Mouse (Mus musculus): ENCODE results near the gene Timp3. TPM values are rescaled to one million over a fixed set of nuclear protein-coding genes. Genes with fewer than 3 reads are reported as not detected.

Timp3 gene
- polyA plus RNA-seq, 1 experiment from 2014 or later: 20.2 TPM

DNA sequence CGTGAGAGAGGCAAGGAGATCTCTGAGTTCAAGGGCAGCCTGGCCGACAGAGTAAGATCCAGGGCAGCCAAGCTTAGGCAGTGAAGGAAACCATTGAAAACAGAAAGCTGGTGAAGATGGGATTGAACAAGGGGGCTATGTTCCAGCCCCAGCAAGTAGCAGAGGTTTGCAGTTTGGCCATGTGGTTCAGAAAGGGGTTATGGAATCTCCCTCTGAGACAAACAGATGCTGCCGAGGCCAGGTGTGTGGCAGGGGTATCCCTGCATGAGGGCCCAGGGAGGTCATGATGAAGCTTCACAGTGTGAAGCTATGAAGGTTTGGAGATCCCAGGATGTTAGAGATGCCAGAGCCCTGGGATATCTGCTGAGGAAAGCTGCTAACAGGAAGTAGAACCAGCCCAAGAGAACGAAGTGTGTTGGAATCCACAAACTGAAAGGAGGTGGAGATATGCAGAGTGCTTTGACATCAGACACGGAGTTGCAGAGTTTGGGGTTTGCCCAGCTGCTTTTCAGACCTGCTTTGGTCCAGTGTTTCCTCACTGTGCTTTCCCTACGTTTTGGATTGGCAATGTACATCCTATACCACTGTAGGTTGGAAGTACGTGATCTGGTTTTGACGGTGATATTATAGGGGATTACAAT, 63.6 kb downstream of the Timp3 start:
- Histone ChIP-seq H3K27me3 (ENCODE audit: control insufficient read depth, insufficient read depth, low read length) (no peaks in the 10 kb centered on the region), H3K36me3 (ENCODE audit: control insufficient read depth, insufficient read depth, low read length) (no peaks in the 10 kb centered on the region), H3K27ac (ENCODE audit: low read depth, low read length) (no peak overlapping the region), H3K9me3 (ENCODE audit: control insufficient read depth, low read length) (no peaks in the 10 kb centered on the region), H3K4me3 (ENCODE audit: low read depth, low read length) (no peak overlapping the region), H3K4me1 (ENCODE audit: control insufficient read depth, insufficient read depth, low read length) (no peaks in the 10 kb centered on the region), H3K4me2 (no peak overlapping the region), H3K9ac (ENCODE audit: low read length) (no peak overlapping the region)
- WGBS: 81% methylated on average over 8 of the region's 8 CpGs
- no peak for ATAC-seq (ENCODE audit: low FRiP score)
- peak; percentile 28 for DNase-seq (ENCODE audit: low spot score, missing footprints)

DNA sequence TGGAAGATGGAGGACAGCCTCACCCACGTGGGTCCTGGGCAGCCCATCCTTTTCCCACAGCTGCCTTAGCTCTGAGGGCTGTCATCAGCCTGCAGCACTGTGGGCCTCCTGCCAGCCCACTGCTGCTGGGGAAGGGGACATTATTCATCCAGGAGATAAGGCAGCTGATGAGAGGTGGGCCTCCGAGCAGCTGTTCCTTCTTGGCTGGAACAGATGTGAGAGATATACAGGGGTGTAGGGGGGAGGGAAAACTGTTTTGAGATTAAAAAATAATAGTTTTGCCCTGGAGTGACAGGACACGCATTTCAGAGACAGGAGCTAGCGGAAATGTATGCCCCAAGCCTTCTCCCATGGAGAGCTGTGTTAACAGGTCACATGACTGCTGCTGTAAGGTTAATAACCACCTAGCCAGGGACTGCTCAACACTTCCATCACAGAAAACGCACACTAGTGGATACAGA, 65.5 kb downstream of the Timp3 start:
- H3K4me2 ChIP-seq: no peak overlapping the region
- H3K4me1 ChIP-seq (ENCODE audit: control insufficient read depth, insufficient read depth, low read length): no peaks in the 10 kb centered on the region
- no peaks in the 10 kb centered on the region for H3K36me3 ChIP-seq (ENCODE audit: control insufficient read depth, insufficient read depth, low read length)
- peak; percentile 57 for DNase-seq (ENCODE audit: low spot score, missing footprints)
- H3K9ac ChIP-seq (ENCODE audit: low read length): no peak overlapping the region
- no peak for ATAC-seq (ENCODE audit: low FRiP score)
- no peaks in the 10 kb centered on the region for H3K9me3 ChIP-seq (ENCODE audit: control insufficient read depth, low read length)
- no peak overlapping the region for H3K27ac ChIP-seq (ENCODE audit: low read depth, low read length)
- H3K27me3 ChIP-seq (ENCODE audit: control insufficient read depth, insufficient read depth, low read length): no peaks in the 10 kb centered on the region
- H3K4me3 ChIP-seq (ENCODE audit: low read depth, low read length): no peak overlapping the region
- 75% methylated on average over 5 of the region's 5 CpGs for WGBS

DNA sequence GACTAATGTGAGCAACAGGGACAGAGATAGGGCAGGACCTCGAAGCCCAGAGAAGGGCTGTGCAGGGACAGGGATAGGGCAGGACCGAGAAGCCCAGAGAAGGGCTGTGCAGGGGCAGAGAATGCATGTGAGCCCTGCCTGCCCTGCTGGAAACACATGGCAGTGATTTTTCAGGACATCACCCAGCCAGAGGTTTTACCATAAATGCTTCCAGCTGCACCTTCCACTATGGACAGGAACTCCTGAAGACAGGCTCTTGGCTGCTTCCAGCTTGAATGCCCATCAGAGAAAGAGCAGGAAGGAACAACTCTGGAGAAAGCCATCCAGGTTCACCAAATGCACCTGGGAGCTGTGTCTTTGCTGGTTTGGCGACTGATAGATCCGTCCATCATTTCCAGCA, 67.2 kb downstream of the Timp3 start:
- Histone ChIP-seq H3K27me3 (ENCODE audit: control insufficient read depth, insufficient read depth, low read length) (no peaks in the 10 kb centered on the region), H3K9ac (ENCODE audit: low read length) (no peak overlapping the region), H3K36me3 (ENCODE audit: control insufficient read depth, insufficient read depth, low read length) (no peaks in the 10 kb centered on the region), H3K27ac (ENCODE audit: low read depth, low read length) (no peak overlapping the region), H3K4me1 (ENCODE audit: control insufficient read depth, insufficient read depth, low read length) (no peaks in the 10 kb centered on the region), H3K4me3 (ENCODE audit: low read depth, low read length) (no peak overlapping the region), H3K9me3 (ENCODE audit: control insufficient read depth, low read length) (no peaks in the 10 kb centered on the region), H3K4me2 (no peak overlapping the region)
- ATAC-seq (ENCODE audit: low FRiP score): no peak
- peak; percentile 19 for DNase-seq (ENCODE audit: low spot score, missing footprints)
- WGBS: 84% methylated on average over 4 of the region's 4 CpGs

DNA sequence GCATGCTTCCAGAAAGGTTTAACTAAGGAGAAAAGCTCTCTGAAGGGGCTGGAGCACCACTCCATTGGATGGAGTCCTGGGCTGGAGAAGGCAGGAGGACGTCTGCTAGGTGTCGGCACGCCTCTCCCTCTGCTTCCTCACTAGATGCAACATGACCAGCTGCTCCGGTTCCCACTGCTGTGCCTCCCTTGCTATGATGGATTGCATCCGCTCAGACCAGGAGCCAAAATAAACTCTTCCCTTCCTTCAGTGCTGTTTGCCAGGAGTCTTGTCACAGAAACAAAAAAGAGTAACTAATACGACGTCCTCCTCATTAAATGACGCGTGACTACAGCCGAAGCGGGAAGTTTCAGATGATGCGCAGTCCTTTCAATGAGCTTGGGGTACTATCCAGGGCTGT, 68.6 kb downstream of the Timp3 start:
- Histone ChIP-seq H3K9ac (ENCODE audit: low read length) (no peak overlapping the region), H3K4me3 (ENCODE audit: low read depth, low read length) (no peak overlapping the region), H3K4me2 (no peak overlapping the region), H3K9me3 (ENCODE audit: control insufficient read depth, low read length) (no peaks in the 10 kb centered on the region), H3K4me1 (ENCODE audit: control insufficient read depth, insufficient read depth, low read length) (no peaks in the 10 kb centered on the region), H3K27ac (ENCODE audit: low read depth, low read length) (no peak overlapping the region), H3K36me3 (ENCODE audit: control insufficient read depth, insufficient read depth, low read length) (no peaks in the 10 kb centered on the region), H3K27me3 (ENCODE audit: control insufficient read depth, insufficient read depth, low read length) (no peaks in the 10 kb centered on the region)
- ATAC-seq (ENCODE audit: low FRiP score) (no peak), DNase-seq (ENCODE audit: low spot score, missing footprints) (peak; percentile 28)
- WGBS: 93% methylated on average over 12 of the region's 12 CpGs

DNA sequence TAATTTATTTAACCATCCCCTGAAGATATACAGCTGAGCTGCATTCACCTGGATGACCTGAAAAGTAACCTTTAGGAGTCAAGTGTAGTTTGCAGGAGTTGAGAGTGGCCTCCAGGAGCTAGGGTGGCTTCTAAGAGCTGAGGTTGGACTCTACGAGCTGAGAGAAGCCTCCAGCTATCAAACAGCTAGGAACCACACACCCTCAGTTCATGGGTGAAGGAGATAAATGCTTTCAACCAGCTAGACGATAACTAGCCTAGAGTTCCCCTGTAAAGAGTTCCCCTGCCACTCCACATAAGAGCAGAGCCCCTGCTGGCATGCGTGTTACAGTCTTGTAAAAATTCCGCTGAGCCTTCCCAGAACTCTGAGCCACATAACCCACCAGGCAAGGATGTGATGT, 69.2 kb downstream of the Timp3 start:
- WGBS: 86% methylated on average over 4 of the region's 4 CpGs
- Histone ChIP-seq H3K36me3 (ENCODE audit: control insufficient read depth, insufficient read depth, low read length) (no peaks in the 10 kb centered on the region), H3K9ac (ENCODE audit: low read length) (no peak overlapping the region), H3K9me3 (ENCODE audit: control insufficient read depth, low read length) (no peaks in the 10 kb centered on the region), H3K27ac (ENCODE audit: low read depth, low read length) (no peak overlapping the region), H3K4me1 (ENCODE audit: control insufficient read depth, insufficient read depth, low read length) (no peaks in the 10 kb centered on the region), H3K4me2 (no peak overlapping the region), H3K4me3 (ENCODE audit: low read depth, low read length) (no peak overlapping the region), H3K27me3 (ENCODE audit: control insufficient read depth, insufficient read depth, low read length) (no peaks in the 10 kb centered on the region)
- DNase-seq (ENCODE audit: low spot score, missing footprints) (peak; percentile 19), ATAC-seq (ENCODE audit: low FRiP score) (no peak)

DNA sequence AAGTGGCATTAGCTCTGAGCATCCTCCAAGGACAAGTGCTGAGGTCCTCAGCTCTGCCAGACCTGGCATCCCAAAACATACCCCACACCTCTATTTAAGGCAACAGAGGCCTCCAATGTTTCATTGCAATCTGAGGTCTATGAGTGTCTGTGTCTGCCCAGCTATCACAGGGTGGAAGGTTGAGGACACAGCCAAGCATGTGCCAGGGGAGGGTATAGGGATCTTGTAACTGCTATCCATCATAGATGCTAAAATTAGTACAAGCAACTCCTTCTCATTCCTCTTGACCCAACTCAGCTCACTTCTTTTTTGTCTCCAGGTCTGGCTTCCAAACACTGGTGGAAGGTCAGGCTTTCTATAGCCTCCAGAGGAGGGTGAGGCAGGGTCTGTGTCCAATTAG, 71.4 kb downstream of the Timp3 start:
- H3K4me1 ChIP-seq (ENCODE audit: control insufficient read depth, insufficient read depth, low read length): no peaks in the 10 kb centered on the region
- no peak overlapping the region for H3K27ac ChIP-seq (ENCODE audit: low read depth, low read length)
- no peak overlapping the region for H3K4me3 ChIP-seq (ENCODE audit: low read depth, low read length)
- no peak overlapping the region for H3K4me2 ChIP-seq
- no peaks in the 10 kb centered on the region for H3K36me3 ChIP-seq (ENCODE audit: control insufficient read depth, insufficient read depth, low read length)
- DNase-seq (ENCODE audit: low spot score, missing footprints) (peak; percentile 56), ATAC-seq (ENCODE audit: low FRiP score) (no peak)
- H3K9me3 ChIP-seq (ENCODE audit: control insufficient read depth, low read length): no peaks in the 10 kb centered on the region
- no peak overlapping the region for H3K9ac ChIP-seq (ENCODE audit: low read length)
- H3K27me3 ChIP-seq (ENCODE audit: control insufficient read depth, insufficient read depth, low read length): no peaks in the 10 kb centered on the region

DNA sequence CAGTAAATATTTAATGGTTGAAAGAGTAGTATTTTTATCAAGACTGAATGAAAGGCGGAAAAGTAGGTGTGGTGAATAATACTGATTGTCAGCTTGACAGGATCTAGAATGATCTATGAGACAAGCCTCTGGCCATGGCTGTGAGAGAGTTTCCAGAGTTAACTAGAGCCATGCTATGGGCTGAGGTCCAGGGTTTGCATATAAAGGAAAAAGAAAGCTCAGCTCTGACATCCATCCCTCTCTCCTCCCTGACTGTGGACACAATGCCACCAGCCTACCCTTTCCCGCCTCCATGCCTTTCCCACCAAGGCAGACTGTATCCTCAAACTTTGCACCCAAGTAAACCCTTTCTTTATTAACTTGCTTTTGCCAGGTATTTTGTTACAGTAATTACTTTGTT, 73.9 kb downstream of the Timp3 start:
- Histone ChIP-seq H3K9me3 (ENCODE audit: control insufficient read depth, low read length) (no peaks in the 10 kb centered on the region), H3K9ac (ENCODE audit: low read length) (no peak overlapping the region), H3K4me2 (no peak overlapping the region), H3K27me3 (ENCODE audit: control insufficient read depth, insufficient read depth, low read length) (no peaks in the 10 kb centered on the region), H3K36me3 (ENCODE audit: control insufficient read depth, insufficient read depth, low read length) (no peaks in the 10 kb centered on the region), H3K27ac (ENCODE audit: low read depth, low read length) (no peak overlapping the region), H3K4me3 (ENCODE audit: low read depth, low read length) (no peak overlapping the region), H3K4me1 (ENCODE audit: control insufficient read depth, insufficient read depth, low read length) (no peaks in the 10 kb centered on the region)
- no peak for ATAC-seq (ENCODE audit: low FRiP score)
- peak; percentile 4 for DNase-seq (ENCODE audit: low spot score, missing footprints)
- 96% methylated on average over 2 of the region's 2 CpGs for WGBS

DNA sequence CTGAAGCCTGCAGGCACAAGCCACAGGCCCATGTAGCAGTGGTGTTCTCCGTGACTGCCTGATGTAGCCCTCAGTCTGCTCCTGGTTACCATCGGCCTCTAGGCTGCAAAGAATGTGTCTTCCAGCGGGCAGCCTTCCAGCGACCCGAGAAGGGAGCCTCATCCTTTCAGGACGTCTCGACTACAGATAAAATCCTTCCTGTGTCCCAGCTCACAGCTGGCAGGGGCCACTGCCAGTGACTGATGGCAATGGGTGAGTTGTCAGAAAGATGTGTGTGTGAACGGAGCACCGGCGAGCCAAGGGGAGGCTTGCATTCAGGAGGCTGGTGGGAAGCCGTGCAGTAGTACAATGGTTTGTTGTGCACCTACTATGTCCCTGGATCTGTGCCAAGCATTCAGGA, 75.7 kb downstream of the Timp3 start:
- H3K36me3 ChIP-seq (ENCODE audit: control insufficient read depth, insufficient read depth, low read length): no peaks in the 10 kb centered on the region
- H3K9me3 ChIP-seq (ENCODE audit: control insufficient read depth, low read length): no peaks in the 10 kb centered on the region
- H3K27ac ChIP-seq (ENCODE audit: low read depth, low read length): no peak overlapping the region
- no peak overlapping the region for H3K4me3 ChIP-seq (ENCODE audit: low read depth, low read length)
- H3K9ac ChIP-seq (ENCODE audit: low read length): no peak overlapping the region
- H3K4me2 ChIP-seq: no peak overlapping the region
- DNase-seq (ENCODE audit: low spot score, missing footprints) (peak; percentile 10), ATAC-seq (ENCODE audit: low FRiP score) (no peak)
- H3K27me3 ChIP-seq (ENCODE audit: control insufficient read depth, insufficient read depth, low read length): no peaks in the 10 kb centered on the region
- WGBS: 83% methylated on average over 11 of the region's 11 CpGs
- H3K4me1 ChIP-seq (ENCODE audit: control insufficient read depth, insufficient read depth, low read length): no peaks in the 10 kb centered on the region

DNA sequence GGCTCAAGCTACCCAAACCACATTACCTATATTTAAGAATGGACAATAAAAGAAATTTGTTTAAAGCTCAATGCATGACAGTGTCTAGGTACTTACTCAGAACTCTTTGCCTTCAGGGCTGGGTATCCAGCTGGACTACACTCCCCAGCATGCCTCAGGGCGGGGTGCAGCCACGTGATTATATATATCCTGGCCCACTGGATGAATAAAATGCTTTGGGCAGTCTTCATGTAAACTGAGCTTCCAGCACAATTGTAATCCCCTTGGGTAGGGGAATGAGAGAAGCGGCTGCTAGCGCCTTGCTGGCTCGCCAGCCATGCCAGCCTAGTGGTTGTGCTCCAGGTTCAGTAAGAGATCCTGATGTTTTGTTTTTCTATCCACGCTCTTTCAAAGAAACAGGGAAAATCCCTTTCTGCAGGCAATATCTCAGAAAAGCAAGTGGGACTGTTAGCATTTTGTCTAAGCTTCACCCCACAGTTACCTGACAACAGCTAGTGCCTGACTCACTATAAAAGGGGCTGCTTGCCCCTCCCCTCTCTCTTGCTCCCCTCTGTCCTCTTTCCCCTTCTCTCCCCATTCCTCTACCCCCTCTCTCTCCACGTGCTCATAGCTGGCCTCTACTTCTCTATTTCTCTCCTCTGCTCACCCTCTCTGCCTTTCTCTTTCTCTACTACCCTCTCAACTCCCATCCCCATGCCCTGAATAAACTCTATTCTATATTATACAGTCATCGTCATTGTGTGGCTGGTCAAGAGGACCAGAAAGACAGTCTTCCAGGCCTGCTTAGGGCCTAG, 76.4 kb downstream of the Timp3 start:
- H3K9ac ChIP-seq (ENCODE audit: low read length): no peak overlapping the region
- no peak overlapping the region for H3K4me2 ChIP-seq
- ATAC-seq (ENCODE audit: low FRiP score) (no peak; the same call in 1 of the 2 replicates), DNase-seq (ENCODE audit: low spot score, missing footprints) (peak; percentile 51)
- no peak overlapping the region for H3K4me3 ChIP-seq (ENCODE audit: low read depth, low read length)
- H3K36me3 ChIP-seq (ENCODE audit: control insufficient read depth, insufficient read depth, low read length): no peaks in the 10 kb centered on the region
- H3K9me3 ChIP-seq (ENCODE audit: control insufficient read depth, low read length): no peaks in the 10 kb centered on the region
- 75% methylated on average over 8 of the region's 8 CpGs for WGBS
- no peak overlapping the region for H3K27ac ChIP-seq (ENCODE audit: low read depth, low read length)
- no peaks in the 10 kb centered on the region for H3K4me1 ChIP-seq (ENCODE audit: control insufficient read depth, insufficient read depth, low read length)
- no peaks in the 10 kb centered on the region for H3K27me3 ChIP-seq (ENCODE audit: control insufficient read depth, insufficient read depth, low read length)
